ENCODE assay signal across 28 mouse cellular contexts in genomic region chr3:117010182-117010581, GRCm38 (mm10). TPM values are rescaled to one million over a fixed set of nuclear protein-coding genes. Genes with fewer than 3 reads are reported as not detected.
DNase-seq lines count a peak whose midpoint lies in the region; ATAC-seq and TF ChIP-seq lines count a peak whose summit lies in the region.
"Had no signal": no experiment of that assay in that cellular context is flagged by ENCODE, and none has a peak within 500 bp of the region (broad histone marks: within the 10 kb centered on the region; RNA-seq: fewer than 3 reads in every experiment).

No protein-coding gene starts in this region.

- TF ChIP-seq POLR2A in myocyte (IDR thresholded peaks at IDR 0.05; ENCODE audit: insufficient read length, low read depth): no peak

- H3K36me3 ChIP-seq in hindbrain, embryonic 15.5 days: no peaks in the 10 kb centered on the region
- no peaks in the 10 kb centered on the region for H3K36me3 ChIP-seq in hindbrain, embryonic 11.5 days (ENCODE audit: control insufficient read depth, insufficient read depth, low read length)
- no peaks in the 10 kb centered on the region for H3K36me3 ChIP-seq in hindbrain, postnatal 0 days (ENCODE audit: insufficient read depth, low read length)
- H3K36me3 ChIP-seq in hindbrain, embryonic 10.5 days: no peaks in the 10 kb centered on the region
- H3K36me3 ChIP-seq in midbrain, postnatal 0 days (ENCODE audit: insufficient read depth, low read length): no peaks in the 10 kb centered on the region
- no peaks in the 10 kb centered on the region for H3K36me3 ChIP-seq in midbrain, embryonic 13.5 days
- H3K36me3 ChIP-seq in myocyte (ENCODE audit: control insufficient read depth, insufficient read depth): no peaks in the 10 kb centered on the region
- H3K36me3 ChIP-seq: embryonic facial prominence, embryonic 13.5 days; embryonic facial prominence, embryonic 15.5 days; forebrain, embryonic 10.5 days; forebrain, embryonic 12.5 days had no signal

- H3K4me3 ChIP-seq in hindbrain, embryonic 15.5 days: no peak overlapping the region
- H3K4me3 ChIP-seq in hindbrain, embryonic 11.5 days (ENCODE audit: low read depth, low read length): no peak overlapping the region
- H3K4me3 ChIP-seq in hindbrain, postnatal 0 days (ENCODE audit: low read length): no peak overlapping the region
- no peak overlapping the region for H3K4me3 ChIP-seq in hindbrain, embryonic 10.5 days
- no peak overlapping the region for H3K4me3 ChIP-seq in midbrain, postnatal 0 days (ENCODE audit: low read depth, low read length)
- no peak overlapping the region for H3K4me3 ChIP-seq in midbrain, embryonic 13.5 days (replicated peaks)
- no peak overlapping the region for H3K4me3 ChIP-seq in myocyte
- H3K4me3 ChIP-seq: embryonic facial prominence, embryonic 13.5 days; embryonic facial prominence, embryonic 15.5 days; erythroblast, embryonic 14.5 days; forebrain, embryonic 10.5 days; forebrain, embryonic 12.5 days had no signal

- no peak overlapping the region for H3ac ChIP-seq in myocyte (ENCODE audit: control insufficient read depth, insufficient read length)

- peak; percentile 27; the same call in 1 of the 2 replicates for ATAC-seq in hindbrain, embryonic 15.5 days (ENCODE audit: low FRiP score, low read depth)
- no peak for ATAC-seq in hindbrain, embryonic 11.5 days (ENCODE audit: low FRiP score)
- ATAC-seq in hindbrain, postnatal 0 days: no peak
- ATAC-seq in midbrain, postnatal 0 days (ENCODE audit: low FRiP score): no peak
- ATAC-seq in midbrain, embryonic 13.5 days: no peak
- ATAC-seq: forebrain, embryonic 14.5 days; forebrain, embryonic 16.5 days had no signal

- no peak overlapping the region for H3K4me2 ChIP-seq in hindbrain, embryonic 15.5 days
- no peak overlapping the region for H3K4me2 ChIP-seq in hindbrain, embryonic 11.5 days (replicated peaks; ENCODE audit: low read depth, low read length)
- no peak overlapping the region for H3K4me2 ChIP-seq in hindbrain, postnatal 0 days (ENCODE audit: low read depth, low read length)
- no peak overlapping the region for H3K4me2 ChIP-seq in midbrain, postnatal 0 days (ENCODE audit: low read depth, low read length, poor library complexity, severe bottlenecking)
- H3K4me2 ChIP-seq in midbrain, embryonic 13.5 days (replicated peaks): no peak overlapping the region
- H3K4me2 ChIP-seq in myocyte (ENCODE audit: low read depth): no peak overlapping the region
- H3K4me2 ChIP-seq: embryonic facial prominence, embryonic 13.5 days; embryonic facial prominence, embryonic 15.5 days; forebrain, embryonic 12.5 days had no signal

- no peaks in the 10 kb centered on the region for H3K4me1 ChIP-seq in hindbrain, embryonic 15.5 days (replicated peaks)
- no peaks in the 10 kb centered on the region for H3K4me1 ChIP-seq in hindbrain, embryonic 11.5 days (replicated peaks; ENCODE audit: control insufficient read depth, insufficient read depth, low read length)
- H3K4me1 ChIP-seq in hindbrain, postnatal 0 days (ENCODE audit: insufficient read depth, low read length): peaks cover 4% of the 10 kb centered on the region; the same call in 1 of the 2 replicates
- H3K4me1 ChIP-seq in hindbrain, embryonic 10.5 days (replicated peaks): no peaks in the 10 kb centered on the region
- no peaks in the 10 kb centered on the region for H3K4me1 ChIP-seq in midbrain, postnatal 0 days (ENCODE audit: insufficient read depth, low read length)
- H3K4me1 ChIP-seq in midbrain, embryonic 13.5 days (replicated peaks): no peaks in the 10 kb centered on the region
- H3K4me1 ChIP-seq: embryonic facial prominence, embryonic 13.5 days; embryonic facial prominence, embryonic 15.5 days; forebrain, embryonic 12.5 days had no signal

- no peak overlapping the region for H3K27ac ChIP-seq in hindbrain, embryonic 15.5 days (replicated peaks)
- no peak overlapping the region for H3K27ac ChIP-seq in hindbrain, embryonic 11.5 days (ENCODE audit: low read depth, low read length)
- H3K27ac ChIP-seq in hindbrain, postnatal 0 days: no peak overlapping the region
- no peak overlapping the region for H3K27ac ChIP-seq in hindbrain, embryonic 10.5 days
- no peak overlapping the region for H3K27ac ChIP-seq in midbrain, postnatal 0 days (ENCODE audit: low read depth, low read length)
- no peak overlapping the region for H3K27ac ChIP-seq in midbrain, embryonic 13.5 days
- H3K27ac ChIP-seq: embryonic facial prominence, embryonic 13.5 days; embryonic facial prominence, embryonic 15.5 days; forebrain, embryonic 10.5 days; forebrain, embryonic 12.5 days had no signal

- H3K79me2 ChIP-seq in myocyte (ENCODE audit: control insufficient read depth, insufficient read depth): no peaks in the 10 kb centered on the region

- DNase-seq in hindbrain, embryonic 11.5 days (ENCODE audit: low spot score): no peak
- peak; percentile 32 for DNase-seq in hindbrain, postnatal 0 days (ENCODE audit: low spot score)
- DNase-seq in hindbrain, embryonic 10.5 days (ENCODE audit: low spot score): no peak
- peak; percentile 42 for DNase-seq in midbrain, postnatal 0 days (ENCODE audit: low spot score)
- DNase-seq in adrenal gland, adult 18-20 months (ENCODE audit: low spot score in 2 of 2): no peak
- DNase-seq: adrenal gland, adult 8-10 months; adrenal gland, postnatal 14 days; adrenal gland, postnatal 36 days; cerebellum, adult 11-12 months; cerebellum, adult 2 months; cerebellum, adult 9-10 months; cerebellum, postnatal 10 days; cerebellum, postnatal 25 days had no signal

- no peaks in the 10 kb centered on the region; the same call in 1 of the 2 replicates for H3K27me3 ChIP-seq in hindbrain, embryonic 15.5 days
- H3K27me3 ChIP-seq in hindbrain, embryonic 11.5 days (ENCODE audit: control insufficient read depth, insufficient read depth, low read length): no peaks in the 10 kb centered on the region
- H3K27me3 ChIP-seq in hindbrain, postnatal 0 days (ENCODE audit: insufficient read depth, low read length): no peaks in the 10 kb centered on the region
- peaks cover 2% of the 10 kb centered on the region; the same call in 1 of the 2 replicates for H3K27me3 ChIP-seq in hindbrain, embryonic 10.5 days (ENCODE audit: insufficient read depth, poor library complexity, severe bottlenecking)
- H3K27me3 ChIP-seq in midbrain, postnatal 0 days (ENCODE audit: insufficient read depth, low read length): no peaks in the 10 kb centered on the region
- no peaks in the 10 kb centered on the region for H3K27me3 ChIP-seq in midbrain, embryonic 13.5 days
- H3K27me3 ChIP-seq in myocyte (ENCODE audit: control insufficient read depth, insufficient read depth, insufficient read length): no peaks in the 10 kb centered on the region
- H3K27me3 ChIP-seq: embryonic facial prominence, embryonic 13.5 days; embryonic facial prominence, embryonic 15.5 days; forebrain, embryonic 12.5 days had no signal

- no peak for TF ChIP-seq CTCF in hindbrain, postnatal 0 days (IDR thresholded peaks at IDR 0.05; ENCODE audit: low read depth)
- TF ChIP-seq CTCF in midbrain, postnatal 0 days (IDR thresholded peaks at IDR 0.05): no peak

- 65% methylated on average over 6 of the region's 6 CpGs for WGBS in hindbrain, embryonic 15.5 days
- WGBS in hindbrain, embryonic 11.5 days: 77% methylated on average over 6 of the region's 6 CpGs
- 66% methylated on average over 6 of the region's 6 CpGs for WGBS in hindbrain, postnatal 0 days
- 79% methylated on average over 6 of the region's 6 CpGs for WGBS in hindbrain, embryonic 10.5 days
- WGBS in midbrain, postnatal 0 days: 81% methylated on average over 6 of the region's 6 CpGs
- WGBS in midbrain, embryonic 13.5 days: 89% methylated on average over 6 of the region's 6 CpGs

- H3K9me3 ChIP-seq in hindbrain, embryonic 15.5 days: no peaks in the 10 kb centered on the region
- H3K9me3 ChIP-seq in hindbrain, embryonic 11.5 days (ENCODE audit: control insufficient read depth, low read length): no peaks in the 10 kb centered on the region
- 0 out of 2 replicates have a peak, but pooled peaks cover 3% of the 10 kb centered on the region for H3K9me3 ChIP-seq in hindbrain, postnatal 0 days (ENCODE audit: low read length)
- H3K9me3 ChIP-seq in hindbrain, embryonic 10.5 days: no peaks in the 10 kb centered on the region
- H3K9me3 ChIP-seq in midbrain, postnatal 0 days (ENCODE audit: low read length): no peaks in the 10 kb centered on the region
- H3K9me3 ChIP-seq in midbrain, embryonic 13.5 days: no peaks in the 10 kb centered on the region
- H3K9me3 ChIP-seq: embryonic facial prominence, embryonic 13.5 days; embryonic facial prominence, embryonic 15.5 days; forebrain, embryonic 10.5 days; forebrain, embryonic 12.5 days had no signal

- H3K9ac ChIP-seq in hindbrain, embryonic 15.5 days: no peak overlapping the region
- H3K9ac ChIP-seq in hindbrain, embryonic 11.5 days (ENCODE audit: low read depth, low read length): no peak overlapping the region
- H3K9ac ChIP-seq in hindbrain, postnatal 0 days (replicated peaks; ENCODE audit: low read length): no peak overlapping the region
- no peak overlapping the region for H3K9ac ChIP-seq in midbrain, postnatal 0 days (replicated peaks; ENCODE audit: low read length, poor library complexity, severe bottlenecking)
- no peak overlapping the region for H3K9ac ChIP-seq in midbrain, embryonic 13.5 days (replicated peaks)
- H3K9ac ChIP-seq: embryonic facial prominence, embryonic 13.5 days; embryonic facial prominence, embryonic 15.5 days; forebrain, embryonic 12.5 days had no signal

RNA-seq across cellular contexts. Expression of gene Palmd, which starts 41.4 kb away (rescaled TPM):
- polyA plus RNA-seq in hindbrain, embryonic 15.5 days (2015; fragmentation: Nextera tagmentation; extraction: Ambion mirVana): 9.9 and 11.3 TPM in 2 replicates
- 7.4 and 7.7 TPM in 2 replicates for polyA plus RNA-seq in hindbrain, embryonic 11.5 days (2014; fragmentation: Nextera tagmentation; extraction: Ambion mirVana)
- total RNA-seq in hindbrain, postnatal 0 days (2014; rRNA removed): 2.9 and 4.9 TPM in 2 replicates
- polyA plus RNA-seq in hindbrain, postnatal 0 days (2015; fragmentation: Nextera tagmentation; extraction: Ambion mirVana): 9.1 and 9.7 TPM in 2 replicates
- 1.9 and 2.6 TPM in 2 replicates for polyA plus RNA-seq in hindbrain, embryonic 10.5 days (2016; fragmentation: Nextera tagmentation; extraction: Ambion mirVana)
- total RNA-seq in midbrain, postnatal 0 days (2014; rRNA removed): 3.5 and 10.7 TPM in 2 replicates
- polyA plus RNA-seq in midbrain, postnatal 0 days (2015; fragmentation: Nextera tagmentation; extraction: Ambion mirVana): 6.1 and 6.7 TPM in 2 replicates
- polyA plus RNA-seq in midbrain, embryonic 13.5 days (2015; fragmentation: Nextera tagmentation; extraction: Ambion mirVana): 7.7 and 8.9 TPM in 2 replicates
- polyA plus RNA-seq in myocyte (2012; fragmentation: generic; extraction: Trizol): 0.36 TPM
- 10 to 100 TPM; 30.6 to 45.9 TPM for total RNA-seq in adrenal gland, adult 18-20 months (2021)
- total RNA-seq: MEL had no signal
- polyA plus RNA-seq: erythroblast, embryonic 14.5 days had no signal

RNA-seq across cellular contexts. Expression of gene 4930455H04Rik, which starts 42.1 kb away (rescaled TPM):
- polyA plus RNA-seq in hindbrain, embryonic 15.5 days (2015; fragmentation: Nextera tagmentation; extraction: Ambion mirVana): not detected in 2 replicates
- not detected in 2 replicates for polyA plus RNA-seq in hindbrain, embryonic 11.5 days (2014; fragmentation: Nextera tagmentation; extraction: Ambion mirVana)
- total RNA-seq in hindbrain, postnatal 0 days (2014; rRNA removed): not detected in 2 replicates
- not detected in 2 replicates for polyA plus RNA-seq in hindbrain, postnatal 0 days (2015; fragmentation: Nextera tagmentation; extraction: Ambion mirVana)
- not detected in 2 replicates for polyA plus RNA-seq in hindbrain, embryonic 10.5 days (2016; fragmentation: Nextera tagmentation; extraction: Ambion mirVana)
- total RNA-seq in midbrain, postnatal 0 days (2014; rRNA removed): not detected in 2 replicates
- polyA plus RNA-seq in midbrain, postnatal 0 days (2015; fragmentation: Nextera tagmentation; extraction: Ambion mirVana): not detected in 2 replicates
- polyA plus RNA-seq in midbrain, embryonic 13.5 days (2015; fragmentation: Nextera tagmentation; extraction: Ambion mirVana): not detected in 2 replicates
- polyA plus RNA-seq in myocyte (2012; fragmentation: generic; extraction: Trizol): not detected
- total RNA-seq in adrenal gland, adult 18-20 months (2021): under 1 TPM in 1 of 2 experiments, not detected in 1; 0.29 TPM
- total RNA-seq: adrenal gland, adult 8-10 months; adrenal gland, postnatal 14 days; ES-E14; MEL had no signal
- polyA plus RNA-seq: C2C12; cerebellum, adult 2 months; cortical plate, adult 2 months; embryonic facial prominence, embryonic 11.5 days; embryonic facial prominence, embryonic 13.5 days; embryonic facial prominence, embryonic 15.5 days; erythroblast, embryonic 14.5 days; forebrain, embryonic 10.5 days; forebrain, embryonic 12.5 days; forebrain, embryonic 14.5 days; forebrain, embryonic 16.5 days had no signal

Comparison
In these comparisons a context has a peak if more than half of its experiments do, and no peak if none do; other contexts are left out.
1. DNase-seq: peak in hindbrain, postnatal 0 days (single experiment) and midbrain, postnatal 0 days (single experiment); none in hindbrain, embryonic 11.5 days (single experiment), hindbrain, embryonic 10.5 days (single experiment) and adrenal gland, adult 18-20 months (0 of 2).